Mouse (Mus musculus) cerebellum, adult 2 months (tissue): ENCODE data around the gene Gpr88. TPM values are rescaled to one million over a fixed set of nuclear protein-coding genes. Genes with fewer than 3 reads are reported as not detected.

Experiments used
- DNase-seq, 2 experiments: peaks; one replicate each; pipeline ENCODE4 v3.0.0; 2021
- H3K27ac ChIP-seq: fragments of 200-500 bp; 2 replicates; pipeline ENCODE4 v1.5.1; 2012; ENCODE audit warnings: low read length, control low read depth, inconsistent platforms; ENCODE audit not compliant: insufficient read depth
- H3K27me3 ChIP-seq: fragments of 200-500 bp; 2 replicates; pipeline ENCODE4 v1.6.1; 2012; ENCODE audit warnings: inconsistent platforms, mild to moderate bottlenecking, low read length, moderate library complexity; ENCODE audit not compliant: control insufficient read depth, insufficient read depth
- H3K4me1 ChIP-seq: fragments of 200-500 bp; 2 replicates; pipeline ENCODE4 v1.6.1; 2011; ENCODE audit warnings: low read length; ENCODE audit not compliant: control insufficient read depth, insufficient read depth
- H3K4me3 ChIP-seq: fragments of 200-500 bp; replicated peaks from 2 replicates; pipeline ENCODE3; 2011; ENCODE audit warnings: mild to moderate bottlenecking, low read depth, low read length, control low read depth; ENCODE audit not compliant: insufficient read depth
- CTCF ChIP-seq: fragments of 200-500 bp; IDR thresholded peaks from 2 replicates; pipeline ENCODE4 v1.5.1; 2011; ENCODE audit warnings: low read depth, mild to moderate bottlenecking, control low read depth, low read length, moderate library complexity, borderline replicate concordance; ENCODE audit not compliant: insufficient read depth
- POLR2A ChIP-seq: fragments of 200-500 bp; IDR thresholded peaks from 2 replicates; pipeline ENCODE4 v1.6.1; 2011; ENCODE audit warnings: low read length, control low read depth, borderline replicate concordance; ENCODE audit not compliant: insufficient read depth
- WGBS: fragments of 180-500 bp; shearing (Covaris S2); methylation state at CpG from one replicate; pipeline ENCODE4 v1.1.7; 2018; 5-methylcytosine and 5-hydroxymethylcytosine counted together
- polyA plus RNA-seq: library from polyadenylated mRNA; depleted of rRNA; stranded (reverse); fragments of >200 nt; gene quantifications from 2 replicates; pipeline ENCODE4 v1.2.3, GENCODE M21; 2012

The Gpr88 gene
- polyA plus RNA-seq, 1 experiment = 0.61 TPM

GRCm38 (mm10) chr3:116233515-116233914, 19.8 kb downstream of the Gpr88 start:
- Histone ChIP-seq H3K27ac (no peak overlapping the region), H3K4me3 (no peak overlapping the region), H3K4me1 (no peaks in the 10 kb centered on the region), H3K27me3 (no peaks in the 10 kb centered on the region)
- TF ChIP-seq POLR2A (no peak), CTCF (no peak)
- 82% methylated on average over 3 of the region's 3 CpGs for WGBS
- DNase-seq = no peak

- TF ChIP-seq CTCF = no peak
- TF ChIP-seq POLR2A = no peak
- Histone ChIP-seq H3K4me1 (no peaks in the 10 kb centered on the region), H3K4me3 (no peak overlapping the region), H3K27me3 (no peaks in the 10 kb centered on the region), H3K27ac (no peak overlapping the region)
- DNase-seq = no peak
- 65% methylated on average over 5 of the region's 5 CpGs for WGBS
Observed at GRCm38 (mm10) chr3:116232763-116233162, 20.5 kb downstream of the Gpr88 start.

- Histone ChIP-seq H3K4me3 (no peak overlapping the region), H3K27ac (no peak overlapping the region), H3K27me3 (no peaks in the 10 kb centered on the region), H3K4me1 (no peaks in the 10 kb centered on the region)
- DNase-seq = no peak
- 61% methylated on average over 4 of the region's 4 CpGs for WGBS
- no peak for TF ChIP-seq POLR2A
- no peak for TF ChIP-seq CTCF
Observed at GRCm38 (mm10) chr3:116229336-116229735, 24.0 kb downstream of the Gpr88 start.

DNA sequence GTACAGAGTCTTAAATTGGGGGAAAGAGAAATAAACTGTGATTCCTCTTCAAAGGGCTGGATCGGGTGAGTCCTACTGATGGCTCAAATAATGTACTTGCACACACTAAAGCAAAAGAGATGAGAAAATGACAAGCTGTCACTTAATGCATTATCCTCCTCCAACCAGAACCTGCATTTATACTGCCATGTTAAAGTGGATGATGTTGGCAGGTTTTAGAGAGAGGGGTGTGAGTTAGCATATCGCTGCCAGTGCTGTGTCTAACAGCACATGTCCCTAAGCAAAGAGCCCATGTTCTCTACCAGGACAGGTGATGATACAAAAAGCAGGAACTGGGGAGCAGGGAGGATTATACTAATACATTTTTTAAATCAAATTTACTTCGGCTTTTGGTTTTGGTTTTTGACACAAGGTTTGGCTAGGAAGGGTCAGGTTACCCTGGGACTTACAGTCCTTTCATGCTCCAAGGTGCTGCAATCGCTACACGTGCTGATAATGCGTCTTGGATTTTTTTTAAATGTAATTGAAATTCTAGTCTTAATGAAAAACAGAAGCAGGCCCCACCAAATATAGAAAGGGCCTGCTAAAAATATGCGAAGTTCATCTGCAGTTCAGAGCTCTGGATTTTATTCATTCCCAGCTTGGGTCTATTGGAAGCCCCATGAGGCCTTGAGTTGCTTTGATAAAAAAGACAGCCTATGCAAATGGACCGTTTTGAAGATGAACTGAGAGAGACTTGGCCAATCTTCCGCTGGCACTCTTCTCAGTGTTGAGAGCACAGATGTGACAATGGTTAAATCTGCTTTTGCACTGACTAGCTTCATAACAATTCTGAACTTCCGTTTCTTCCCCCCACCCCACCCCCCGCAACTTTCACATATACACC, 24.7 kb downstream of the Gpr88 start:
- H3K4me3 ChIP-seq = no peak overlapping the region
- no peak for DNase-seq
- H3K27me3 ChIP-seq = no peaks in the 10 kb centered on the region
- TF ChIP-seq POLR2A (no peak), CTCF (no peak)
- H3K27ac ChIP-seq = no peak overlapping the region
- no peaks in the 10 kb centered on the region for H3K4me1 ChIP-seq
- WGBS = 39% methylated on average over 11 of the region's 11 CpGs

- Histone ChIP-seq H3K27ac (no peak overlapping the region), H3K4me1 (no peaks in the 10 kb centered on the region), H3K27me3 (no peaks in the 10 kb centered on the region), H3K4me3 (no peak overlapping the region)
- 93% methylated on average over 5 of the region's 5 CpGs for WGBS
- DNase-seq = no peak
- TF ChIP-seq POLR2A = no peak
- no peak for TF ChIP-seq CTCF
Observed at GRCm38 (mm10) chr3:116227383-116227782, 25.9 kb downstream of the Gpr88 start.

- 88% methylated on average over 6 of the region's 6 CpGs for WGBS
- DNase-seq = no peak
- H3K27me3 ChIP-seq = no peaks in the 10 kb centered on the region
- no peak overlapping the region for H3K4me3 ChIP-seq
- TF ChIP-seq POLR2A = no peak
- TF ChIP-seq CTCF = no peak
- no peak overlapping the region for H3K27ac ChIP-seq
- H3K4me1 ChIP-seq = no peaks in the 10 kb centered on the region
Observed at GRCm38 (mm10) chr3:116226915-116227314, 26.4 kb downstream of the Gpr88 start.

GRCm38 (mm10) chr3:116222511-116223243, 30.6 kb downstream of the Gpr88 start:
- no peak overlapping the region for H3K27ac ChIP-seq

More at GRCm38 (mm10) chr3:116222511-116223243, 30.6 kb downstream of the Gpr88 start:
- 4% methylated on average over 17 of the region's 17 CpGs for WGBS
- DNase-seq = peak; percentile 13 to 14
- H3K4me1 ChIP-seq = no peaks in the 10 kb centered on the region
- no peaks in the 10 kb centered on the region; the same call in 1 of the 2 replicates for H3K27me3 ChIP-seq
- no peak for TF ChIP-seq POLR2A
- no peak for TF ChIP-seq CTCF
- peak overlapping the region; percentile 34 for H3K4me3 ChIP-seq
